Mouse (Mus musculus) layer of hippocampus, adult 6 months (tissue): Measurements from ENCODE around the gene Lbhd1. TPM values are rescaled to one million over a fixed set of nuclear protein-coding genes. Genes with fewer than 3 reads are reported as not detected.

Experiments used
- microRNA-seq: library from miRNA; unstranded; fragments of <30 nt; microRNA quantifications from one replicate; pipeline ENCODE4 v1.2.0, GENCODE M21; 2020
- polyA plus RNA-seq: library from polyadenylated mRNA; unstranded; fragments of <200 nt; fragmentation: Nextera tagmentation; gene quantifications from 2 replicates; pipeline ENCODE4 v1.2.3, GENCODE M21; 2021

The Lbhd1 gene
- polyA plus RNA-seq, 1 experiment from 2014 or later = 3.7 TPM

Small RNA genes lying within 50 kb of the gene (microRNA-seq; reads per million reads assigned to microRNA genes)
- not detected for gene Mir5136

Other genes with a start within 250 kb of the Lbhd1 start
- gene Chrm1, start 219.9 kb upstream of the Lbhd1 start, polyA plus RNA-seq = 58.8 and 86.9 TPM in 2 replicates
- gene Slc3a2, start 160.4 kb upstream of the Lbhd1 start, polyA plus RNA-seq = 194 and 203 TPM in 2 replicates
- 60.1 and 61.7 TPM in 2 replicates for gene Wdr74, start 147.9 kb upstream of the Lbhd1 start, polyA plus RNA-seq
- 0.38 TPM in 1 of 2 replicates, not detected in the other for gene 1700092M07Rik, start 143.0 kb upstream of the Lbhd1 start, polyA plus RNA-seq
- gene Stx5a, start 142.3 kb upstream of the Lbhd1 start, polyA plus RNA-seq = 27.4 and 27.8 TPM in 2 replicates
- 29.6 and 30.3 TPM in 2 replicates for gene Nxf1, start 126.7 kb upstream of the Lbhd1 start, polyA plus RNA-seq
- gene Tmem223, start 112.7 kb upstream of the Lbhd1 start, polyA plus RNA-seq = 260 and 276 TPM in 2 replicates
- gene Tmem179b, start 109.3 kb upstream of the Lbhd1 start, polyA plus RNA-seq = 34.5 and 40.0 TPM in 2 replicates
- 14.4 and 16.9 TPM in 2 replicates for gene Taf6l, start 97.3 kb upstream of the Lbhd1 start, polyA plus RNA-seq
- gene Polr2g, start 85.2 kb upstream of the Lbhd1 start, polyA plus RNA-seq = 237 and 259 TPM in 2 replicates
- gene Zbtb3, start 81.2 kb upstream of the Lbhd1 start, polyA plus RNA-seq = 1.8 and 2.2 TPM in 2 replicates
- 16.3 and 23.9 TPM in 2 replicates for gene Ttc9c, start 64.4 kb upstream of the Lbhd1 start, polyA plus RNA-seq
- gene Hnrnpul2, start 63.7 kb upstream of the Lbhd1 start, polyA plus RNA-seq = 6.1 and 6.8 TPM in 2 replicates
- gene AC129217.1, start 54.0 kb upstream of the Lbhd1 start, polyA plus RNA-seq = not detected in 2 replicates
- 90.2 and 97.4 TPM in 2 replicates for gene Bscl2, start 46.3 kb upstream of the Lbhd1 start, polyA plus RNA-seq
- gene Gng3, start 44.5 kb upstream of the Lbhd1 start, polyA plus RNA-seq = 238 and 326 TPM in 2 replicates
- 0.16 and 0.25 TPM in 2 replicates for gene Lrrn4cl, start 33.0 kb upstream of the Lbhd1 start, polyA plus RNA-seq
- gene Ubxn1, start 12.2 kb upstream of the Lbhd1 start, polyA plus RNA-seq = 153 and 176 TPM in 2 replicates
- gene Uqcc3, start 2.8 kb upstream of the Lbhd1 start, polyA plus RNA-seq = 71.6 and 77.0 TPM in 2 replicates
- not detected in 2 replicates for gene Gm49403, start 198 bp downstream of the Lbhd1 start, polyA plus RNA-seq
- gene 1810009A15Rik, start 5.1 kb downstream of the Lbhd1 start, polyA plus RNA-seq = 77.9 and 90.8 TPM in 2 replicates
- 4.9 and 10.5 TPM in 2 replicates for gene Gm49416, start 5.2 kb downstream of the Lbhd1 start, polyA plus RNA-seq
- gene Ints5, start 9.3 kb downstream of the Lbhd1 start, polyA plus RNA-seq = 6.6 and 8.1 TPM in 2 replicates
- 20.4 and 22.5 TPM in 2 replicates for gene Ganab, start 14.3 kb downstream of the Lbhd1 start, polyA plus RNA-seq
- 45.2 and 47.5 TPM in 2 replicates for gene B3gat3, start 36.6 kb downstream of the Lbhd1 start, polyA plus RNA-seq
- 5.4 and 6.3 TPM in 2 replicates for gene Rom1, start 45.6 kb downstream of the Lbhd1 start, polyA plus RNA-seq
- 3.5 and 4.0 TPM in 2 replicates for gene Eml3, start 45.8 kb downstream of the Lbhd1 start, polyA plus RNA-seq
- 22.3 and 23.3 TPM in 2 replicates for gene Mta2, start 58.1 kb downstream of the Lbhd1 start, polyA plus RNA-seq
- 10.4 and 11.1 TPM in 2 replicates for gene Tut1, start 70.1 kb downstream of the Lbhd1 start, polyA plus RNA-seq
- 400 and 450 TPM in 2 replicates for gene Eef1g, start 83.3 kb downstream of the Lbhd1 start, polyA plus RNA-seq
- 5.6 and 7.2 TPM in 2 replicates for gene Ahnak, start 105.6 kb downstream of the Lbhd1 start, polyA plus RNA-seq
- gene Scgb1a1, start 204.2 kb downstream of the Lbhd1 start, polyA plus RNA-seq = not detected in 2 replicates